Mouse (Mus musculus) CD8-positive naive resting alpha-beta T cell, adult 2 months (primary cell): Measurements from ENCODE around the gene Zfp316.

Source experiments
- DNase-seq, 2 experiments: peaks; one replicate each; pipeline ENCODE4 v3.0.0; 2022; ENCODE audit warnings: low read depth in 2 of 2, low spot score in 2 of 2

Gene Zfp316

GRCm38 (mm10) chr5:143284762-143285161 lies 14.9 kb upstream of the Zfp316 start:
- DNase-seq, result no peak

GRCm38 (mm10) chr5:143279247-143279646 lies 9.4 kb upstream of the Zfp316 start:
- no peak for DNase-seq

GRCm38 (mm10) chr5:143275761-143276160 lies 5.9 kb upstream of the Zfp316 start:
- no peak for DNase-seq

- DNase-seq, result no peak
These were observed 2.9 kb upstream of the Zfp316 start for GRCm38 (mm10) chr5:143272540-143273330.

GRCm38 (mm10) chr5:143272108-143272507 lies 2.3 kb upstream of the Zfp316 start:
- DNase-seq, result no peak

GRCm38 (mm10) chr5:143271642-143272041 lies 1.8 kb upstream of the Zfp316 start:
- no peak for DNase-seq

- no peak for DNase-seq
These were observed 313 bp upstream of the Zfp316 start for GRCm38 (mm10) chr5:143270151-143270519.

- DNase-seq, result no peak
These were observed 848 bp downstream of the Zfp316 start for GRCm38 (mm10) chr5:143268985-143269362.

GRCm38 (mm10) chr5:143266794-143267193 lies 3.0 kb downstream of the Zfp316 start:
- DNase-seq, result no peak

- no peak for DNase-seq
These were observed 4.4 kb downstream of the Zfp316 start for GRCm38 (mm10) chr5:143265409-143265808.

- DNase-seq, result no peak
These were observed 5.1 kb downstream of the Zfp316 start for GRCm38 (mm10) chr5:143264689-143265088.

- DNase-seq, result no peak
These were observed 8.2 kb downstream of the Zfp316 start for GRCm38 (mm10) chr5:143261636-143262035.

GRCm38 (mm10) chr5:143255802-143256201 lies 14.0 kb downstream of the Zfp316 start:
- no peak for DNase-seq

GRCm38 (mm10) chr5:143255131-143255519 lies 14.7 kb downstream of the Zfp316 start:
- DNase-seq, result no peak

GRCm38 (mm10) chr5:143254487-143255130 lies 15.2 kb downstream of the Zfp316 start:
- DNase-seq, result no peak

GRCm38 (mm10) chr5:143253881-143254486 lies 15.8 kb downstream of the Zfp316 start:
- no peak for DNase-seq

GRCm38 (mm10) chr5:143253186-143253880 lies 16.5 kb downstream of the Zfp316 start:
- DNase-seq, result no peak

GRCm38 (mm10) chr5:143252791-143253185 lies 17.0 kb downstream of the Zfp316 start:
- DNase-seq, result no peak

GRCm38 (mm10) chr5:143252039-143252438 lies 17.8 kb downstream of the Zfp316 start:
- no peak for DNase-seq

- no peak for DNase-seq
These were observed 24.9 kb downstream of the Zfp316 start for GRCm38 (mm10) chr5:143244926-143245325.

- DNase-seq, result no peak
These were observed 33.8 kb downstream of the Zfp316 start for GRCm38 (mm10) chr5:143236036-143236435.
